In genomic region chr9:24254236-24254635, GRCm38 (mm10) we compare ENCODE assay signal across 31 mouse cellular contexts.
DNase-seq lines count a peak whose midpoint lies in the region; ATAC-seq lines count a peak whose summit lies in the region.
"Had no signal": no experiment of that assay in that cellular context is flagged by ENCODE, and none has a peak within 500 bp of the region (broad histone marks: within the 10 kb centered on the region; RNA-seq: fewer than 3 reads in every experiment).

No protein-coding gene starts in this region.

- H3K4me1 ChIP-seq in forebrain, embryonic 16.5 days (replicated peaks; ENCODE audit: control insufficient read depth, insufficient read depth, low read length), result 0 out of 2 replicates have a peak, but pooled peaks cover 2% of the 10 kb centered on the region
- H3K4me1 ChIP-seq in forebrain, embryonic 11.5 days (replicated peaks; ENCODE audit: control insufficient read depth, insufficient read depth, low read length), result no peaks in the 10 kb centered on the region
- no peaks in the 10 kb centered on the region for H3K4me1 ChIP-seq in heart, embryonic 16.5 days (ENCODE audit: control insufficient read depth, insufficient read depth, low read length)
- H3K4me1 ChIP-seq: embryonic facial prominence, embryonic 13.5 days; heart, embryonic 15.5 days; limb, embryonic 13.5 days; midbrain, embryonic 12.5 days had no signal

- ATAC-seq in forebrain, embryonic 16.5 days, result 0 out of 2 replicates have a peak, but pooled peaks have one; percentile 12
- no peak for ATAC-seq in forebrain, embryonic 11.5 days (replicated peaks; ENCODE audit: low FRiP score)
- ATAC-seq in heart, embryonic 16.5 days (replicated peaks; ENCODE audit: extremely low read depth, insufficient read depth, low FRiP score), result no peak
- ATAC-seq: activated CD4-positive, CD25-positive, alpha-beta regulatory T cell, adult 4 months; CD4-positive, CD25-positive, alpha-beta regulatory T cell, adult 4 months; intestine, postnatal 0 days; lung, postnatal 0 days had no signal

- H3K27ac ChIP-seq in forebrain, embryonic 16.5 days (ENCODE audit: low read length), result no peak overlapping the region
- H3K27ac ChIP-seq in forebrain, embryonic 11.5 days (ENCODE audit: low read depth, low read length), result no peak overlapping the region
- H3K27ac ChIP-seq in heart, embryonic 16.5 days (ENCODE audit: low read length), result no peak overlapping the region
- H3K27ac ChIP-seq: embryonic facial prominence, embryonic 13.5 days; heart, embryonic 15.5 days; hindbrain, embryonic 14.5 days; limb, embryonic 13.5 days; midbrain, embryonic 12.5 days had no signal

- DNase-seq in forebrain, embryonic 11.5 days (ENCODE audit: low spot score), result no peak
- no peak for DNase-seq in heart, adult 18-20 months
- peak; percentile 13 for DNase-seq in right cerebral cortex, adult 18-20 months
- DNase-seq in right cerebral cortex, postnatal 14 days, result no peak
- no peak for DNase-seq in adrenal gland, adult 18-20 months (ENCODE audit: low spot score in 2 of 2)
- DNase-seq: adrenal gland, adult 8-10 months; cerebellum, adult 11 months; cerebellum, adult 9-10 months; cerebellum, postnatal 36 days; gastrocnemius, postnatal 25 days; heart, adult 11 months; kidney, postnatal 14 days; layer of hippocampus, adult 9-11 months; lung, postnatal 4 days; retina, postnatal 1 day; spleen, adult 18-20 months; thymus, adult 18-20 months; thymus, postnatal 25 days had no signal

- H3K9ac ChIP-seq in forebrain, embryonic 16.5 days (replicated peaks; ENCODE audit: low read depth, low read length), result no peak overlapping the region
- no peak overlapping the region for H3K9ac ChIP-seq in forebrain, embryonic 11.5 days (ENCODE audit: low read length)
- H3K9ac ChIP-seq in heart, embryonic 16.5 days (ENCODE audit: low read length), result no peak overlapping the region
- H3K9ac ChIP-seq: embryonic facial prominence, embryonic 13.5 days; heart, embryonic 15.5 days; hindbrain, embryonic 14.5 days; limb, embryonic 13.5 days; midbrain, embryonic 12.5 days had no signal

- H3K4me2 ChIP-seq in forebrain, embryonic 16.5 days (ENCODE audit: low read length), result no peak overlapping the region
- H3K4me2 ChIP-seq in forebrain, embryonic 11.5 days (ENCODE audit: low read depth, low read length, severe bottlenecking), result no peak overlapping the region
- 0 out of 2 replicates have a peak overlapping the region, but pooled peaks have one; percentile 10 for H3K4me2 ChIP-seq in heart, embryonic 16.5 days (ENCODE audit: low read depth, low read length)
- H3K4me2 ChIP-seq: embryonic facial prominence, embryonic 13.5 days; heart, embryonic 15.5 days; hindbrain, embryonic 14.5 days; limb, embryonic 13.5 days; liver, embryonic 11.5 days; midbrain, embryonic 12.5 days had no signal

- 47% methylated on average over 8 of the region's 8 CpGs for WGBS in forebrain, embryonic 16.5 days
- whole genome bisulfite sequencing in forebrain, embryonic 11.5 days, result 79% methylated on average over 8 of the region's 8 CpGs
- 22% methylated on average over 8 of the region's 8 CpGs for WGBS in heart, embryonic 16.5 days

- H3K4me3 ChIP-seq in forebrain, embryonic 16.5 days (replicated peaks; ENCODE audit: low read length), result no peak overlapping the region
- H3K4me3 ChIP-seq in forebrain, embryonic 11.5 days (ENCODE audit: low read depth, low read length), result no peak overlapping the region
- no peak overlapping the region for H3K4me3 ChIP-seq in heart, embryonic 16.5 days (ENCODE audit: low read length)
- H3K4me3 ChIP-seq: embryonic facial prominence, embryonic 13.5 days; heart, embryonic 15.5 days; limb, embryonic 13.5 days; megakaryocyte, embryonic 14.5 days; midbrain, embryonic 12.5 days had no signal

- H3K9me3 ChIP-seq in forebrain, embryonic 16.5 days (ENCODE audit: control insufficient read depth, low read length), result no peaks in the 10 kb centered on the region
- no peaks in the 10 kb centered on the region for H3K9me3 ChIP-seq in forebrain, embryonic 11.5 days (ENCODE audit: control insufficient read depth, low read length)
- no peaks in the 10 kb centered on the region for H3K9me3 ChIP-seq in heart, embryonic 16.5 days (replicated peaks; ENCODE audit: control insufficient read depth, low read length)
- H3K9me3 ChIP-seq: embryonic facial prominence, embryonic 13.5 days; heart, embryonic 15.5 days; limb, embryonic 13.5 days; megakaryocyte, embryonic 14.5 days; midbrain, embryonic 12.5 days had no signal

- no peaks in the 10 kb centered on the region for H3K27me3 ChIP-seq in forebrain, embryonic 16.5 days (replicated peaks; ENCODE audit: control insufficient read depth, insufficient read depth, low read length)
- no peaks in the 10 kb centered on the region for H3K27me3 ChIP-seq in forebrain, embryonic 11.5 days (ENCODE audit: control insufficient read depth, insufficient read depth, low read length)
- no peaks in the 10 kb centered on the region for H3K27me3 ChIP-seq in heart, embryonic 16.5 days (ENCODE audit: control insufficient read depth, insufficient read depth, low read length)
- H3K27me3 ChIP-seq: embryonic facial prominence, embryonic 13.5 days; heart, embryonic 15.5 days; limb, embryonic 13.5 days; megakaryocyte, embryonic 14.5 days; midbrain, embryonic 12.5 days had no signal

- no peaks in the 10 kb centered on the region for H3K36me3 ChIP-seq in forebrain, embryonic 16.5 days (ENCODE audit: control insufficient read depth, insufficient read depth)
- H3K36me3 ChIP-seq in forebrain, embryonic 11.5 days (ENCODE audit: control insufficient read depth, insufficient read depth, low read length), result no peaks in the 10 kb centered on the region
- H3K36me3 ChIP-seq in heart, embryonic 16.5 days (ENCODE audit: control insufficient read depth, insufficient read depth), result no peaks in the 10 kb centered on the region
- H3K36me3 ChIP-seq: embryonic facial prominence, embryonic 13.5 days; heart, embryonic 15.5 days; limb, embryonic 13.5 days; midbrain, embryonic 12.5 days had no signal
